Mouse (Mus musculus): ENCODE measurements around the gene Ghdc. TPM values are rescaled to one million over a fixed set of nuclear protein-coding genes. Genes with fewer than 3 reads are reported as not detected.

The Ghdc gene
- 1 to 10 TPM; 4.3 to 8.2 (median 5.7) TPM for total RNA-seq (2022)

DNA sequence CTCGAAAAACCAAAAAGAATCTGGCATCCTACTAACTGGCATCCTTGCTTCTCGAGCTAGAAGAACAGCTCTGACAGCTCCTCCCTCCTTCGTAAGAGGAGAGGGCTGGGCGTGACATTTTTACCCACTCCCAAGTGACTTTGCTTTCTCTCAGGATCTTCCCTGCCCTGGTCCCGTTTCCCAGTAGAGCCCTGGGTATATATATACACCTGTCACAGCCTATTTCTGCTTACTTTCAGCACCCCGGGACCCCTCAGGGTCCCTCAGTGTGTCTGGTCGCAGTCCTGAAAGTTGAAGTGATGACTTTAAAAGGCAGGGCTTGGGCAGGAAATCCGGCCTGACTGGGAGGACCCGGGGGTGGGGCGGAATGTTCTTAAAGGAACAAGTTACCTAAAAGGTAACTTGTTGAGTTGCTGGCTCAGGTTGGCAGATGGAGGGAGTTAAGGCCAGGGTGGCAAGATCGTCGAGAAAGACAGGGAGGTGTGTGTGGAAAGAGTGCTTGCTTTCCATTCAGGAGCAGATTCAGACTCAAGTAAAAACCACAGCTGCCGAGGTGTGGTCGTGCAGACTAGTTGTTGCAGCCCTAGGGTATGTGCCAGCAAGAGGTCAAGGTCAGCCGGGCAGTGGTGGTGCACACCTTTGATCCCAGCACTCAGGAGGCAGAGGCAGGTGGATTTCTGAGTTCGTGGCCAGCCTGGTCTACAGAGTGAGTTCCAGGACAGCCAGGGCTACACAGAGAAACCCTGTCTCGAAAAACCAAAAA lies at the start of gene Ghdc:
Ghdc (minus strand) TSS at position 312 of the 763 bp plus-strand sequence.
- peak; percentile 73 to 82 for DNase-seq (ENCODE audit: low spot score in 2 of 2)

DNA sequence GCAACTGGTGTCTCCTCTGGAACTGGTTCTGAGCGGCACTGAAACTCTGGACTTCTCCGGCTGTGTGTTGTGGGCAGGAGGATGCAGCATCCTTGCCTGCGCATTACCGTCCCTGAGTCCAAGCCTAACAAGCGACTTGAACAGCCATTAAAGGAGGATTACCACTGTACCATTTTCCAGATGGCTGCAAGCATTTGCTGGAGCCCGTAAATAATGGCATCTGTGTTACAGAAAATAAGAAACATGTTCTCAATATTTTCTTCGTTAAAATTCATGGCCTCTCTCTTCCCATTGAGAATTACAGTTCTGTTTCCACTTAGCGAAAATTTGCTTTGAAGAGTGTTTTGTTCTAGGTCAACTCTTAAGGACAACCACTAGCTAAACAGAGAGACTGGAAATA lies 49.3 kb upstream of the Ghdc start:
- no peak for DNase-seq (ENCODE audit: low spot score in 2 of 2)

GRCm38 (mm10) chr11:100819626-100820025 lies 48.9 kb upstream of the Ghdc start:
- no peak for DNase-seq (ENCODE audit: low spot score in 2 of 2)

DNA sequence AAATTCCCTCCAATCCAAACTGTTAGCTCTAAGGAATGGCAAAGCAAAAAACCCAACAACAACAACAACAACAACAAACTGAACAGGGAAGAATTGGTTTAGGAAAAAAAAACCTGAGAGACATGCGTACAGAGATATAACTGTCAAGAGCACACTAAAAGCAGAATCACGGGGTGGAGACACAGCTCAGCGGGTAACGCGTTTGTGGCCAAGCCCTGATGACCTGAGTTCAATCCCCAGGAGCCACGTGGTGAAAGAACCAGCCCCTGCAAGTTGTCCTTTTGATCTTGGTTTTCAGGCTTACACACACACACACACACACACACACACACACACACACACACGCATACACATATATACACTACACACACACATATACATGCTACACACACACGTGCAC lies 48.3 kb upstream of the Ghdc start:
- DNase-seq (ENCODE audit: low spot score in 2 of 2) = no peak

- no peak for DNase-seq (ENCODE audit: low spot score in 2 of 2)
Measured at GRCm38 (mm10) chr11:100818359-100819012, 47.7 kb upstream of the Ghdc start.

DNA sequence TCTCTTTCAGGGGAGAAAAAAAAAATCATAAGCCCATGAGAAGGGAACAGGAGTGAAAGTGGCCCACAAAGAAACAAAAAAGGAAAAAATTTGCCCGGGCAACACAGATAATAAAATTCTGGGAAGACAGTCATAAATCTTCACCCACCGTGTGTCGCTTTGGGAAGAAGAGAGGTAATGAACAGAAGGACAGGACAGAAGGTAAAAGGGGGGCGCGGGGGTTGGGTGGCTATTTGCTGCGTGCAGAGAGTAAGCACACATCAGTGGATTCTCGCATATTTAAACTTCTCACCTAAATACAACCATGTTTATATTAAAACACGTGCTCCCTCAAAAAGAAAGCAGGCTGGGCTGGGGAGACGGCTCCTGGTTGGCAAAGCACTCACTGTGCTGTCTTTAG lies 46.6 kb upstream of the Ghdc start:
- DNase-seq (ENCODE audit: low spot score in 2 of 2) = no peak

DNA sequence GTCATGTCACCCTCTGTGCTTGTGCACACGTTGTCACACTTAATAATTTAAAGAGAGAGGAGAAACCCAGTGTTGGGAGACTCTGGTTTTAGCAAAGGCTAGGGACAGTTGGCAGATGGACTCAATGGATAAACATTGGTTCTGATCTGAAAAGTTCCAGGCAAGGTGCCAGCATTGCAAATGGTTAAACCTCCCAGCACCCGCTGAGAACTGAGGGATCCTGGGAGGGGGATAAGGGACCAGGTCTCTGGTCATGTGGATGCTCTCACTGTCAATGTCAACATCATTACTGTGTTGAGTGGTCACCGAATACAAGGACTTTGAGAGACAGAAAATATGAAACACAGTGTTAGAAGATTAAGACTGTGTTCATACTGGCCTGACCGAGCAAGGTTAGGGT lies 46.0 kb upstream of the Ghdc start:
- no peak for DNase-seq (ENCODE audit: low spot score in 2 of 2)

GRCm38 (mm10) chr11:100816342-100816741 lies 45.6 kb upstream of the Ghdc start:
- no peak for DNase-seq (ENCODE audit: low spot score in 2 of 2)

DNA sequence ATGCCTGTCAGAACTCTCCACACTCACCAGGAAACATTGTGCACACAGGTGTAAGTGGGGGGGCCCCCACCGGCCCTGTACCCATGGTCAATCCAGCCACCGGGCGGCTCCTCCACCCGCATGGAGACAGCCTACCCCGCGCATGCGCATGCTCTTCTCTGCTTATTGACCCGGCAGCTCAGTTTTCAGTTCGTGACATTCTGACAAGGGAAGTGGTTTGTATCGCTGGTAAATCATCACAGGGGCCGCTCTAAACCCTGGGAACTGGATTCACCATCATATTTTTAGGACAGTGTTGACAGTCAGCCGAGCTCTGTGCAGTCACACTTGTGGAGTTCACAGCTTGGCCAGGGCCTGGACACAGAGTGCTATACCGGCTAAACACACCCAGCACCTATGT lies 43.7 kb upstream of the Ghdc start:
- peak; percentile 86 to 93 for DNase-seq (ENCODE audit: low spot score in 2 of 2)

DNA sequence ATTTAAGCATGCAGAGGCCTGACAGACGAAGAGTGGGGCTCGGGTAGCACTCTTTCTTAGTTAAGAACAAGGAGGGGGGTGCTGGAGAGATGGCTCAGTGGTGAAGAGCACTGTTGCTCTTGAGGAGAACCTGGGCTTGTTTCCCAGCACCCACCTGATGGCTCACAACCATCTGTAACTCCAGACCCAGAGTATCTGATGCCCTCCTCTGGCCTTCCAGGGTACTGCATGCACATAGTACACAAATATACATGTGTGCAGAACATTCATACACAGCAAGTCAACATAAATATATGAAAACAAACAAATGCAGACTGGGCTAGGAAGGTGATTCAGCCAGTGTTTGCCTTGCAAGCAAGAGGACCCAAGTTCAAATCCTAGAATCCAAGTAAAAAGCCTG lies 40.4 kb upstream of the Ghdc start:
- no peak for DNase-seq (ENCODE audit: low spot score in 2 of 2)

GRCm38 (mm10) chr11:100810516-100810915 lies 39.8 kb upstream of the Ghdc start:
- no peak for DNase-seq (ENCODE audit: low spot score in 2 of 2)

- DNase-seq (ENCODE audit: low spot score in 2 of 2) = no peak
Measured at GRCm38 (mm10) chr11:100806380-100807305, 35.9 kb upstream of the Ghdc start.

- DNase-seq (ENCODE audit: low spot score in 2 of 2) = peak; percentile 46 to 63
Measured at GRCm38 (mm10) chr11:100805535-100805934, 34.8 kb upstream of the Ghdc start.

DNA sequence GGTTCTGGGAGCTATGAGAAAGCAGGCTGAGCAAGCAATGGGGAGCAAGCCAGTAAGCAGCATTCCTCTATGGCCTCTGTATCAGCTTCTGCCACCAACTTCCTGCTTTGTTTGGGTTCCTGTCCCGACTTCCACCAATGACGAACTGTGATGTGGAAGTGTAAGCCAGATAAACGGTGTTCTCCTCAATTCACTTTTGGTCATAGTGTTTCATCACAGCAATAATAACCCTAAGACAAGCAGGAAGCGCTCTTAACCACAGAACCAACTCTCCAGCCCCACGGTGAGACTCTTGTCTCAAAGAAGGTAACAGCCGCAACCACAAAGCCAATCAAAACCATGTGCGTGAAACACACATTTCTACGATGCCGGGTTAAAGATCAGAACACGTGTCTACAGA lies 33.7 kb upstream of the Ghdc start:
- no peak for DNase-seq (ENCODE audit: low spot score in 2 of 2)

GRCm38 (mm10) chr11:100799426-100799825 lies 28.7 kb upstream of the Ghdc start:
- DNase-seq (ENCODE audit: low spot score in 2 of 2) = no peak

GRCm38 (mm10) chr11:100796585-100796984 lies 25.8 kb upstream of the Ghdc start:
- DNase-seq (ENCODE audit: low spot score in 2 of 2) = no peak

DNA sequence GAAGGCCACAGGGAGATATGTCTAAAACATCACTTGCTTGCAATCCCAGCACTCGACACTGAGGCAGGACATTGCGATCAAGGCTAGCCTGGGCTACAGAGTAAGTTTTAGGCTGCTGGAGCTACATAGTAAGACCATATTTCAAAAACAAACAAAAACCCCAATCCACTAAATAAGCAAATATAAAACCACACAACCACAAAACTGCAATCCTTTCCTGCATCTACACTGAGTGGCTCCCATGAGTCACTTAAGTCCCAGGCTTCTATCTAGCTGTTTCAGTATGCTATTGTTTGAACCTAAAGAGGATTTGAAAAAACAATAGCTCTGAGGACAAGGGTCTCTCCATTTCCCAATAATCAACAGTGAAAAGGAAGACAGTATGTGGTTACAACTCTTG lies 24.6 kb upstream of the Ghdc start:
- DNase-seq (ENCODE audit: low spot score in 2 of 2) = no peak

DNA sequence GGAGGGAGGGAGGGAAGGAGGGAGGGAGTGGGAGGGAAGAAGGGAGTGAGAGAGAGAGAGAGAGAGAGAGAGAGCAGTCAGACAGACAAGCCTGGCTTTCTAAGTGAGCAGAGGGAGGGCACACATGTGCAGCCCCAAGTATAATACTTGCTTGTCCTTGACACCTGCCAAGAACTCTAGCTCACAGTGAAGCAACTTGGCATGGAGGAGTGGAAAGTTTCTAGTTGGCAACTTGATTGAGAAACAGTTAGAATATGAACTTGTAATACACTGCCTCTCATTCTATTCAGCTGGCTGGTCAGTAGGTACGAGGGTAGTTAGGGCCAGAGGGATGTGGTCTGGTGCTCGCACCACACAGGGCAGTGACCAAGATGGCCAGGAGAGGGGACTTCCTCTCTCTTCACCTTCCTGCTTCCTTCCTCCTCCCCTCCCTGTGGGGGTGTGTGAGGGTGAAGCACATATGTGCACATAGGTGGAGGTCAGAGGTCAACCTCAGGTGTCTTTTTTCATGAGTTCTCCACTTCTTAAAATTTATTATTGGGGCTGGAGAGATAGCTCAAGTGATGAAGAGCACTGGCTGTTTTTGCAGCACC lies 20.8 kb upstream of the Ghdc start:
- DNase-seq (ENCODE audit: low spot score in 2 of 2) = peak in 1 of 2 experiments; percentile 58

- peak; percentile 78 to 82 for DNase-seq (ENCODE audit: low spot score in 2 of 2)
Measured at GRCm38 (mm10) chr11:100790644-100791043, 19.9 kb upstream of the Ghdc start.

GRCm38 (mm10) chr11:100789702-100790101 lies 18.9 kb upstream of the Ghdc start:
- no peak for DNase-seq (ENCODE audit: low spot score in 2 of 2)

DNA sequence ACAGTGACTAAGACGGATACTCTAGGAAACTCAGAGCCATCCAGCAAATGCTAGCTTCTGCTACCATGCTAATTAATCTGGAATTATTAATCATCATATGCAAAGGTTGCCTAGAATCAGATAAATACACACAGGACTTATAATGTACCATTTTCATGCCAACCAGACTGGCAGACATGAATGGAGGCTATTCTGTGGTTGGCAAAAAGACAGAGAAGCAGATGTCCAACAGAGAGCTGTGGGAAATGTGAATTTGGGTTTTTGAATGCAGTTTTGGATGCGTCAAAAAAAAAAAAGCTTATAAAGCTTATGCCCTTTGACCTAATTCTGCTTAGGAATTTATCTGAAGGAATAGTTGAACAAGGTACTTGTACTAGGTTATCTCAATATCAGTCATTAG lies 15.0 kb upstream of the Ghdc start:
- no peak for DNase-seq (ENCODE audit: low spot score in 2 of 2)

DNA sequence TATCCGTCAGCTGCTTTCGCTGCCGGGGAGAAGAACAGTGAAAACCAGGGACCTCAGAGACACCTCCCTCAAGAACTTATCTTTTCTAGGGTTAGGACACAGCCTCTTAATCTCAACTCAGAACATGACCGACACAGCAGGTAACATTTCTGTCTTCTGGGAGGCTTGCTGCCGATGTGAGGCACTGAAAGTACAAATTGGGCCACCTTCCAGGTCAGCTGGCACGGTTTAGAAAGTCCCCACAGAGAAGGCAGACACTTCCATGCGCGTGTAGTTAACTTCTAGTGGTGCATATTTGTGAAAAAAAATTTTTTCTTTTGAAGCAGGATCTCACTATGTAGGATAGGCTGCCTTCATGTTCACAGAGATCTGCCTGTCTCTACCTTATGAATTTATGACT lies 13.5 kb upstream of the Ghdc start:
- DNase-seq (ENCODE audit: low spot score in 2 of 2) = no peak

Measured in gastrocnemius, adult 8-10 months (tissue).